Mouse (Mus musculus): ENCODE results near the gene Sgce.

GRCm38 (mm10) chr6:4754286-4754685, 7.3 kb upstream of the Sgce start:
- TF ChIP-seq CTCF (IDR thresholded peaks at IDR 0.05; ENCODE audit: low read depth): no peak
- TF ChIP-seq EP300 (IDR thresholded peaks at IDR 0.05; ENCODE audit: low read depth): no peak
